Mouse (Mus musculus): Measurements from ENCODE around the gene Srxn1. TPM values are rescaled to one million over a fixed set of nuclear protein-coding genes. Genes with fewer than 3 reads are reported as not detected.

The Srxn1 gene
- polyA plus RNA-seq, 1 experiment from 2014 or later, result 8.1 TPM

DNA sequence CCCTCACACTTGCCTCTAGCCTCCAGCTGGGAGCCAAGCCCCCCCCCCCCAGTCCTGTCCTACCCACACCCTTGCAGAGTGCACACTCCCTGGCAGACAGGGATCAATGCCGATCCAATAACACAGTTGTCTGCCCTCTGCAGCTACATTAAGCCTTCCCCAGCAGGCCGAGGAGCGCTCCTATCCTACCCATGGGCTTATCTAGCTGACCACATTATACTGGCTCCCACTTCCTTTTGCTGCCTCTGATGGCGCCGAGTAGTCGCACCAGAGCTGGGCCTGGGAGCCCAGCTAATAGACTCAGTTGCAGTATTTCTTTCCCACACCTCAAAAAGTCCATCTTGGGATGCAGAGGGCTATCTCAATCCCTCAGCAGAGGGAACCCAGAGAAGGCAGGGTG, 19.9 kb upstream of the Srxn1 start:
- 59% methylated on average over 6 of the region's 6 CpGs for WGBS (ENCODE audit: insufficient replicate concordance)
- no peaks in the 10 kb centered on the region for H3K36me3 ChIP-seq (ENCODE audit: control insufficient read depth, insufficient read depth, low read length)

GRCm38 (mm10) chr2:152086451-152086850, 18.9 kb upstream of the Srxn1 start:
- 67% methylated on average over 6 of the region's 6 CpGs for WGBS (ENCODE audit: insufficient replicate concordance)
- peaks cover 42% of the 10 kb centered on the region for H3K27me3 ChIP-seq (ENCODE audit: control insufficient read depth, insufficient read depth, low read length)

More for the DNA sequence above, 19.9 kb upstream of the Srxn1 start:
- H3K4me1 ChIP-seq (ENCODE audit: control insufficient read depth, insufficient read depth, low read length), result peaks cover 14% of the 10 kb centered on the region; the same call in 1 of the 2 replicates
- ATAC-seq (replicated peaks; ENCODE audit: insufficient number of reproducible peaks, low FRiP score, low TSS enrichment), result no peak
- no peak overlapping the region for H3K4me3 ChIP-seq (ENCODE audit: low read depth, low read length)
- no peak overlapping the region for H3K27ac ChIP-seq (ENCODE audit: low read depth, low read length)
- H3K27me3 ChIP-seq (ENCODE audit: control insufficient read depth, insufficient read depth, low read length), result peaks cover 40% of the 10 kb centered on the region
- no peaks in the 10 kb centered on the region for H3K9me3 ChIP-seq (replicated peaks; ENCODE audit: control insufficient read depth, low read length)
- no peak overlapping the region for H3K9ac ChIP-seq (ENCODE audit: low read depth, low read length)
- H3K4me2 ChIP-seq, result no peak overlapping the region

DNA sequence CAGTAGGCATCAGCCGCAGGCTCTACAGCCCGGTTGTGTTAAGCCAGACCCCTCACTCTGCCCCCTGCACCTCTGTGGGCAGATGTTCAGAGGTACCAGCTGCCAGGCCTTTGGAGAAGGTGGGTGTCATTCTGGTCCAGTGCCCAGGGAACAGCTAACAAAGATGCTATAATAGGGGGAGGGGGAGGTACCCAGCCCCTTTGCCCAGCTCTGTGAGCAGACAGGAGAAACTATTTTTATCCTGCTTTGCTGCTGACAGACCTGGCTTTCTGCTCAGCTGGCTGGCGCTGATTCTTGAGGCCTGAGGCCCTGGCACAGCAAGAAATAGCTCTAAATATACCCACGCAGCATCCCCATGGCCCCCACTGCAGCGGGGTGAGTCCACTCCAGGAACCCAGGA, 18.2 kb upstream of the Srxn1 start:
- WGBS (ENCODE audit: insufficient replicate concordance), result 53% methylated on average over 5 of the region's 5 CpGs
- H3K9ac ChIP-seq (ENCODE audit: low read depth, low read length), result no peak overlapping the region
- no peak overlapping the region for H3K4me3 ChIP-seq (ENCODE audit: low read depth, low read length)
- peaks cover 46% of the 10 kb centered on the region for H3K27me3 ChIP-seq (ENCODE audit: control insufficient read depth, insufficient read depth, low read length)
- ATAC-seq (replicated peaks; ENCODE audit: insufficient number of reproducible peaks, low FRiP score, low TSS enrichment), result no peak
- no peak overlapping the region for H3K27ac ChIP-seq (ENCODE audit: low read depth, low read length)
- no peaks in the 10 kb centered on the region for H3K9me3 ChIP-seq (replicated peaks; ENCODE audit: control insufficient read depth, low read length)
- no peaks in the 10 kb centered on the region for H3K36me3 ChIP-seq (ENCODE audit: control insufficient read depth, insufficient read depth, low read length)
- peaks cover 7% of the 10 kb centered on the region; the same call in 1 of the 2 replicates for H3K4me1 ChIP-seq (ENCODE audit: control insufficient read depth, insufficient read depth, low read length)
- H3K4me2 ChIP-seq, result 0 out of 2 replicates have a peak overlapping the region, but pooled peaks have one; percentile 16

More at GRCm38 (mm10) chr2:152086451-152086850, 18.9 kb upstream of the Srxn1 start:
- Histone ChIP-seq H3K4me2 (no peak overlapping the region), H3K27ac (ENCODE audit: low read depth, low read length) (no peak overlapping the region), H3K4me3 (ENCODE audit: low read depth, low read length) (no peak overlapping the region), H3K9me3 (replicated peaks; ENCODE audit: control insufficient read depth, low read length) (no peaks in the 10 kb centered on the region), H3K36me3 (ENCODE audit: control insufficient read depth, insufficient read depth, low read length) (no peaks in the 10 kb centered on the region), H3K9ac (ENCODE audit: low read depth, low read length) (no peak overlapping the region), H3K4me1 (ENCODE audit: control insufficient read depth, insufficient read depth, low read length) (peaks cover 10% of the 10 kb centered on the region; the same call in 1 of the 2 replicates)
- no peak for ATAC-seq (replicated peaks; ENCODE audit: insufficient number of reproducible peaks, low FRiP score, low TSS enrichment)

DNA sequence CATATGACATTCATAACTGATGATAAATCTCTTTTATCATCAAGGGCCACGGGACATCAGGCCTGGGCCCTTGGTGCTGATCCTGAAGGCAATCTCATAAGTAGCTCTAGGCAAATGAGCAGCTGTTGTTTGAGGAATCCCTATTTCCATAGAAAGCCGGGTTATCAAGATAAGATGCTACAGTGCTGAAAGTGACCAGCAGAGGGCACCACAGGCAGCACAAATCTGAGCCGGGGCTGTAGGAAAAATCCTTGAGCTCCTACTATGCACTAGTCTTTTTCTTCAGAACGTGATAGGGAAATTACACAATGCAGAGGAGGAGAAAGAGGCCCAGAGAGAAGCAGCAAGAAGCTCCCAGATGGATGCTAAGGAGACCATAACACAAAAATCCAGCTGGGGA, 16.2 kb upstream of the Srxn1 start:
- Histone ChIP-seq H3K4me2 (no peak overlapping the region), H3K27ac (ENCODE audit: low read depth, low read length) (no peak overlapping the region), H3K36me3 (ENCODE audit: control insufficient read depth, insufficient read depth, low read length) (no peaks in the 10 kb centered on the region), H3K4me1 (ENCODE audit: control insufficient read depth, insufficient read depth, low read length) (peaks cover 11% of the 10 kb centered on the region; the same call in 1 of the 2 replicates), H3K4me3 (ENCODE audit: low read depth, low read length) (no peak overlapping the region), H3K27me3 (ENCODE audit: control insufficient read depth, insufficient read depth, low read length) (peaks cover 46% of the 10 kb centered on the region), H3K9ac (ENCODE audit: low read depth, low read length) (no peak overlapping the region), H3K9me3 (replicated peaks; ENCODE audit: control insufficient read depth, low read length) (no peaks in the 10 kb centered on the region)
- WGBS (ENCODE audit: insufficient replicate concordance), result 13% methylated on average over 4 of the region's 4 CpGs
- no peak for ATAC-seq (replicated peaks; ENCODE audit: insufficient number of reproducible peaks, low FRiP score, low TSS enrichment)

DNA sequence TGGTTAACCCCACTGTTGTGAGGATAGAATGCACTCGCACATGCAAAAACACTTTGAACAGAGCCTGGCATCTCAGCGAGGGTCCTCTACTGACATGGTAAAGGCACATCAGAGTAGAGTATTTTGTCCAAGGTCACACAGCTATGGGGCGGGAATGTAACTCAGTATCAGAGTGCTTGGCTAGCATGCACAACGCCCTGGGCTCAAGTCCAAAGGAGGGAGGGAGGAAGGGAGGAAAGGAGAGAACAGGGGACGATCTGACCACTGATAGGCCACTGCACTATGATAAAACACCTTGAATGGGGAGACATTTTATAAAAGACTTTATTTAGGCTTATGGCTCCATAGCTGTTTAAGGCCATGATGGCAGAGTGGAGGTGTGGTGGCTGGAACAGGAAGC, 15.7 kb upstream of the Srxn1 start:
- H3K4me2 ChIP-seq, result no peak overlapping the region
- no peaks in the 10 kb centered on the region for H3K9me3 ChIP-seq (replicated peaks; ENCODE audit: control insufficient read depth, low read length)
- 69% methylated on average over 5 of the region's 5 CpGs for WGBS (ENCODE audit: insufficient replicate concordance)
- no peak overlapping the region for H3K27ac ChIP-seq (ENCODE audit: low read depth, low read length)
- ATAC-seq (replicated peaks; ENCODE audit: insufficient number of reproducible peaks, low FRiP score, low TSS enrichment), result no peak
- H3K36me3 ChIP-seq (ENCODE audit: control insufficient read depth, insufficient read depth, low read length), result no peaks in the 10 kb centered on the region
- no peak overlapping the region for H3K4me3 ChIP-seq (ENCODE audit: low read depth, low read length)
- peaks cover 11% of the 10 kb centered on the region; the same call in 1 of the 2 replicates for H3K4me1 ChIP-seq (ENCODE audit: control insufficient read depth, insufficient read depth, low read length)
- H3K9ac ChIP-seq (ENCODE audit: low read depth, low read length), result no peak overlapping the region
- H3K27me3 ChIP-seq (ENCODE audit: control insufficient read depth, insufficient read depth, low read length), result peaks cover 46% of the 10 kb centered on the region

DNA sequence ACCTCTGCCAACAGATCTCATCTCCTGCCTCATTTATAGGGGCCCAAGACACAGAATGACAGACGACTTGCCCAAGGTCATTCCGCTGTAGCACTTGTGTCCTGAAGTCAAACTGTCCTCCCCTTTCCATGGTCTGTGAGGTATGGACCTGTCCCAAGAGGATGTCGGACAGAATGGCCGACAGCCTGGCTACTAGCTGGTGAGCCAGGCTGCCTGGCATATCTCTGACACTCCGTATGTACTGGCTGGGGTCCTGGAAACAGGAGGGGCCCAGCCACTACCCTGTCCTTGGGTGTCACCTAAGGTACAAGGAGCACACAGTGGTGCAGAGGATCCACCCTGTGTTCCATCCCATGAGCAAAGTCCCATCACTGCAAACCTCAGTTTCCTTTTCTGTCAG, 14.8 kb upstream of the Srxn1 start:
- ATAC-seq (replicated peaks; ENCODE audit: insufficient number of reproducible peaks, low FRiP score, low TSS enrichment), result no peak
- 65% methylated on average over 5 of the region's 5 CpGs for WGBS (ENCODE audit: insufficient replicate concordance)
- Histone ChIP-seq H3K27ac (ENCODE audit: low read depth, low read length) (no peak overlapping the region), H3K9ac (ENCODE audit: low read depth, low read length) (no peak overlapping the region), H3K4me1 (ENCODE audit: control insufficient read depth, insufficient read depth, low read length) (peaks cover 11% of the 10 kb centered on the region; the same call in 1 of the 2 replicates), H3K9me3 (replicated peaks; ENCODE audit: control insufficient read depth, low read length) (no peaks in the 10 kb centered on the region), H3K36me3 (ENCODE audit: control insufficient read depth, insufficient read depth, low read length) (no peaks in the 10 kb centered on the region), H3K4me2 (no peak overlapping the region), H3K4me3 (ENCODE audit: low read depth, low read length) (no peak overlapping the region), H3K27me3 (ENCODE audit: control insufficient read depth, insufficient read depth, low read length) (peaks cover 51% of the 10 kb centered on the region)

DNA sequence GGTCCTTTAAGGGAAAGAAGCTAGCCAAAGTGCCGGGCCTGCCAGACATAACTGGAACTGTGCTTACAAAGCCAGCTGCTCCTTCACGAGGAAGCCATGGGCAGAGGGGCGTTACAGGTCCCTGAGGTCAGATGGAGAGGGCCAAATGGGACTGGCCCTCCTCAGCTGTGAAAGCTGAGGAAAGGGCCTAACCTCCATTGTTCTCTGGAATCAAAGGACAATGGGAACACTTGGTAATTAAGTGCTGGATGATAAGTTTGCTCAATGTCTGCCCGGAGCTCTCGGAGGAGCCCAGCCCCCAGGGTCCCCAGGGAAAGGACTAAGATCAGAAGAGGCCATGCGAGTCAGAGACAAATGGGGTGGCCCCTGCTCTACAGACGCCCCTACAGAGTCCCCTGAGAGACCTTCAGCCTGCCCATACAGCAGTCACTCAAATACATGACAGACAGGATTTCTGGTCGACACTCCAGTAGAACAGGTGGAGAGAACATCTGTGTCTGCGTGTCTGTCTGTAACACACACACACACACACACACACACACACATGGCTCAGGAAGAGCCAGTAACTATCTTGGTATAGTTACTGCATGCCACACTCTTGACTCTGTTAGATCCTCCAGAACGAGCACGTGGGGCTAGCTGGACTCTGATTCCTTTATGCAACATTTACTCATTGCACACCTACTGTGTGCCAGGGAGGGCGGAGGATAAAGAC, 13.8 kb upstream of the Srxn1 start:
- no peaks in the 10 kb centered on the region for H3K36me3 ChIP-seq (ENCODE audit: control insufficient read depth, insufficient read depth, low read length)
- no peak overlapping the region for H3K9ac ChIP-seq (ENCODE audit: low read depth, low read length)
- no peak overlapping the region for H3K27ac ChIP-seq (ENCODE audit: low read depth, low read length)
- peaks cover 11% of the 10 kb centered on the region; the same call in 1 of the 2 replicates for H3K4me1 ChIP-seq (ENCODE audit: control insufficient read depth, insufficient read depth, low read length)
- no peak overlapping the region for H3K4me2 ChIP-seq
- H3K27me3 ChIP-seq (ENCODE audit: control insufficient read depth, insufficient read depth, low read length), result peaks cover 61% of the 10 kb centered on the region
- H3K4me3 ChIP-seq (ENCODE audit: low read depth, low read length), result no peak overlapping the region
- no peaks in the 10 kb centered on the region for H3K9me3 ChIP-seq (replicated peaks; ENCODE audit: control insufficient read depth, low read length)
- WGBS (ENCODE audit: insufficient replicate concordance), result 31% methylated on average over 12 of the region's 12 CpGs
- no peak for ATAC-seq (replicated peaks; ENCODE audit: insufficient number of reproducible peaks, low FRiP score, low TSS enrichment)

GRCm38 (mm10) chr2:152092927-152093326, 12.4 kb upstream of the Srxn1 start:
- Histone ChIP-seq H3K4me2 (peak overlapping the region; percentile 76), H3K4me3 (ENCODE audit: low read depth, low read length) (peak overlapping the region; percentile 46), H3K4me1 (ENCODE audit: control insufficient read depth, insufficient read depth, low read length) (peaks cover 4% of the 10 kb centered on the region; the same call in 1 of the 2 replicates), H3K27me3 (ENCODE audit: control insufficient read depth, insufficient read depth, low read length) (peaks cover 65% of the 10 kb centered on the region), H3K36me3 (ENCODE audit: control insufficient read depth, insufficient read depth, low read length) (no peaks in the 10 kb centered on the region), H3K9ac (ENCODE audit: low read depth, low read length) (peak overlapping the region; percentile 22; the same call in 1 of the 2 replicates), H3K9me3 (replicated peaks; ENCODE audit: control insufficient read depth, low read length) (no peaks in the 10 kb centered on the region), H3K27ac (ENCODE audit: low read depth, low read length) (no peak overlapping the region)
- ATAC-seq (replicated peaks; ENCODE audit: insufficient number of reproducible peaks, low FRiP score, low TSS enrichment), result no peak
- WGBS (ENCODE audit: insufficient replicate concordance), result 7% methylated on average over 40 of the region's 45 CpGs

Measured in heart, embryonic 11.5 days (tissue).